Mouse (Mus musculus) cerebellum, adult 9-10 months (tissue): Measurements from ENCODE around the gene B3gnt2.

Experiments
- DNase-seq: peaks from one replicate; pipeline ENCODE4 v3.0.0; 2022

The B3gnt2 gene

DNA sequence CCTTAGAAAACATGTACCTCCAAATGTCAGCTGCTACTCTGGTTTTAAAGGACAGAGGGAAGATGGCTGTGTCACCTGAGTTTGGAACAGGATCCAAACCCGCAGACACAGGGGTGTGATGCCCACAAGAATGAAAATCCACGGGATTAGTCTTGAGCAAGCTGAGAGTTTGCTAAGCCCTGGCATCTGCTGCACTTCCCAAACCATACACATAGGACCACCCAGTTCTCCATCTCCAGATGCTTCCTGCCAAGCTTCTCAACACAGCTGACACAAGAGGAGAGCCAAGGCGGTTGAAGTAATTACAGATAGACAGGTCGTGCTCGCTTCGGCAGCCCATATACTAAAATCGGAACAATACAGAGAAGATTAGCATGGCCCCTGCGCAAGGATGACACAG, 7.8 kb upstream of the B3gnt2 start:
- no peak for DNase-seq

DNA sequence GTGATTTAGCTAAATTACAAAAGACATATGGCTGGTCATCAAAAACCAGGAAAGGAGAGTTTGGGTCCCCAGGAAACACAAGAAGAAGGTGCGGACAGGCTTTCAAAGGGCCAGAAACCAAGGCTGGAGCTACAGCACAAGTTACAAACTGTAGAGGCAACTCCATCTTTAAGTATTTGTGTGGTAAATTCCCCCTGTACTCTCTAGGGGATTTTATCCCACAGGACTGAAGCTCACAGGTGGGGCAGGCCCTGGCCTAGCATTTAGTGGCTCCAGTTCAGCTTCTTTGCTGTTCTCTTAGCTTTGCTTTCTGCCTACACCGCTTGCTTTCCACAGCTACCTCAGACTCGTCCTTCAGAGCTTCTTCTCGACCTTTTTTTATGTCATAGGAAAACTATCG, 6.9 kb upstream of the B3gnt2 start:
- DNase-seq = no peak

DNA sequence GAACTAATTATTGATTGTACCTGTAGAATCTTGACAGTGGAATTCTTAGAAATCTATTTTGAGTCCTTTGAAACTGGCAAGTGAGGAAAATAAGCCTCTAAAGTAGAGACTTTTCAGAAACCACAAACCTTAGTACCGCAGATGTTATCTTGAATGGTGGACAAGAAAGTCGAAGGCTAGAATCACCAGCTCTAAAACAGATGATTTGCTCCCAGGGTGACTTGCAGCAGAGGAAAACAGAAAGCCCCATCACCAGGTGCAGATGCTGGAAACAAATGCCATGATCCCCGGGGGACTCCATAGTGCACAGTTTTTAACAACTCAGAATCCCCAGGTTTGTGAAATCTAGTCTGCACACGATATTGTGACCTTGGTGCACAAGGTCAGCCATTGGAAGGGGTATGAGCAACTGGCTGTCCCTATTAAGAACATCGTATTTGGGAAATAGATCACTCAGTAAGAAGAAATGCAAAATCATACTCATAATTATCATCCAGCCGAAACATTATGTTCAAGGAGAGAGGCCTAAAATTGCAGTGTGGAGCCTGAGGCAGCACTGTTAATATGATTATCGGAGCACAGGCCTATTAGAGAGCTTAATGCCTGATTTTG, 5.0 kb upstream of the B3gnt2 start:
- DNase-seq = no peak

DNA sequence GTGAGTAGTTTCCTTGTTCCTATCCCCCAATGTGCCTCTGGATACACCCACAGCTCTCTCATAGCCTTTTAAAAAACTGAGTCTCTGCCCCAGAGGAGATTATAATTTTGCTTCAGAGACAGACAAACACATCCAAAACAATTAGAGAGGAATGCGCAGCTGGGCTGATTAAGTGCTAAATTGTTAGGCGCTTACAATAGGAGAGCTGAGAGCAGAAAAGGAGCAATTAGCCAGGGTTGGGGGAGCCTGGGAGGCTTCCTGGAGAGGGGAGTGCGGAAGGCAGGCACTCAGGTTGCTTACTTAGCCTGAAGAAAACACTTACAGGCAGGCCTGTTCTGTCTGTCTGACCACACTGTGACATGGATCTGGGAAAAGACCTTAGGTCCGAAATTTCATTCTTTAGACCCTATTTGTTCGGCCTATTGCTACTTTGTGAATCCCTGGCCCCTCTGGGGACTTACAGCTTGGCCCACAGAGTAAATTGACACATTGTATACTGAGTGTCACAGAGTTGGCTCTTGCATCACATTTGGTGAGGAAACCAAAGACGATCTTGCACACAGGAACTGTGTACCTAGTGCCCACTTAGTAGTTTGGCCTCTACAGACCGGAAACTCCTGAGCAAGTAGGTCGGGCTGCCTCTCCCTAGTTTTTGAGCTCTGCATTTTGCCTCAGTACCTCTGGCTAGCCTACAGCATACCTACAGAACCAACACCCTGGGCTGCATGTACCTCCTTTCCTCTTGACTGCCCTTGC, 3.7 kb upstream of the B3gnt2 start:
- DNase-seq = no peak

DNA sequence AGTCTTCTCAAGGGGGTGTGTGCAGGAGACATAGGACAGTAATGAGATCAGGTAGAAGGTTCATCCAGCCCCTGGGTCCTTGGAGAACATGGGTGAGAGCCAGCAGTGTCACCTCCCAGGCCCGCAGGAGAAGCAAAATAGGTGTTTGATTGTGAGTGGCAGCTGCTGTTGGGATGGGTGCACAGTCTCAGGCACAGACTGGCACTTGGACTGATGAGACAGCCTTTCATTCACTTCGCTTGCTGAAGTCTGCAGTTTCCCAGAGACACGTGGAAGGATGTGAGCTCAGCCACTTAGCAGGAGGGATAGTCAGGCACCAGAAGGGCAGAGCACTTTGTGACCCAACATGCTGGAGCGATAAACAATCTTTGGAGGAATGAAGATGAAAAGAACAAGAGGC, 2.8 kb upstream of the B3gnt2 start:
- DNase-seq = no peak

DNA sequence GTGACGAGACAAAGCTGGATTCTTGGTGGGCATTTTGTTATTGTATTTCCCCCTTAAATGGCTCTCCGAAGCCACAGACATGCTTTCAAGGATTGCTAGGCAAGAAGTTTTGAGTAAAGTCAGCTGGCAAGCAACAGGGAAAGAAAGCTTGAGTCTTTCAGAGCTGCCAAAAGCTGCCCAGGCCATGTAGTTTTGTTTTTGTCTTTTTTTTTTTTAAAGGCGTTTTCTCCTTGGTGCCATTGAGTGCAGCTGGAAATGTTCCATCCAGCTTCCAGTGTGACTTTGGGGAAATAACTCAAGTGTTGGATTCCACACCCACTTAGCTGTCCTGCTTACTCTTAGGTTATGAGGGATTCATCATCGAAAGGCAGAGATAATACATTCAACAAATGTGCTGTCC, 554 bp upstream of the B3gnt2 start:
- DNase-seq = no peak

DNA sequence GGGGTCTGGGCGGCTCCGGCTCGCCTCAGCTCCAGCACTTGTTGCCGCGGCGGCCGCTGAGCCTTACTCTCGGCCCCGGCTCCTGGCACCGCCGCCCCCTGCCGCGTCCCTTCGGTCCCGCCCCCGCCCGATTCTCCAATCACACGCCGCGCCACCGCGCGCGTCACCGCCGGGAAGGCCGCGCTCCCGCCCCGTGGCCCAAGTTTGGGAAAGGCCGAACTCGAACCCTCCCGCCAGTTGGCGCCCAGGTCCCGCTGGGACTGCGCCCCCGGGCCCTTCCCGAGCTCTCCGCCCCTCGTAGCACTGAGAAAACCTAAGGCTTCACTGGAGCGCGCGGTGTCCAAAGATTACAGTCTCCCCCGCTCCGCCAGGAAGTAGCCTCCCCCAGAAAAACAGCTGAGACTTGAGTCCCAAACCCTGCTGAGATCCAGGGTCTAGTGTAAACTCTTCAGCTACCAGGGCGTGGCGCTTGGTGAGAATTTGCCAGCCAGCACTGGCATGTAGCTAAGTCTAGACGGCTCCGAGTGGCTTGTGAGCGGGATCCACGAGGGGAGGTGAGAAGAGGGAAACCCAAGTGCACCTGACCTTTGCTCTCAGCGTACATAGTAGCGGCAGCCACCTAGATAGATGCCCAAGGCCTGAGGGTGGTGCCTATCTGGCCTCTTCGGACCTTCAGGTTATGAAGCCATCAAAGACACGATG, 977 bp downstream of the B3gnt2 start:
- no peak for DNase-seq

DNA sequence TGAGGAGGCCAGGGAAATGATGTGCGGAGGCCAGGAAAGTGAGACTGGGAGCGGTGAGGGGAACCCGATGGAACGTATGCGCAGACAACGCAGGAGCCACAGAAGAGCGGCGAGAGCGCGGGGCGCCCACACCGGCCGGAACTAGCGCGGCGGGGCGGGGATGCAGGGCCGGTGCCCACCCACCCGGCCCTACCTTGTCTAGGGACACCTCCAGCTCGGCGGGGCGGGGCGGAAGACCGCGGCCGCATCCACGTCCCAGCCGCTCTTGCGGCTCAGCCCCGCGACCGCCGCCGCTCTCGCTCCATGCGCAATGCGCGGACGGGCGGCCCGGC, 1.5 kb downstream of the B3gnt2 start:
- DNase-seq = no peak

DNA sequence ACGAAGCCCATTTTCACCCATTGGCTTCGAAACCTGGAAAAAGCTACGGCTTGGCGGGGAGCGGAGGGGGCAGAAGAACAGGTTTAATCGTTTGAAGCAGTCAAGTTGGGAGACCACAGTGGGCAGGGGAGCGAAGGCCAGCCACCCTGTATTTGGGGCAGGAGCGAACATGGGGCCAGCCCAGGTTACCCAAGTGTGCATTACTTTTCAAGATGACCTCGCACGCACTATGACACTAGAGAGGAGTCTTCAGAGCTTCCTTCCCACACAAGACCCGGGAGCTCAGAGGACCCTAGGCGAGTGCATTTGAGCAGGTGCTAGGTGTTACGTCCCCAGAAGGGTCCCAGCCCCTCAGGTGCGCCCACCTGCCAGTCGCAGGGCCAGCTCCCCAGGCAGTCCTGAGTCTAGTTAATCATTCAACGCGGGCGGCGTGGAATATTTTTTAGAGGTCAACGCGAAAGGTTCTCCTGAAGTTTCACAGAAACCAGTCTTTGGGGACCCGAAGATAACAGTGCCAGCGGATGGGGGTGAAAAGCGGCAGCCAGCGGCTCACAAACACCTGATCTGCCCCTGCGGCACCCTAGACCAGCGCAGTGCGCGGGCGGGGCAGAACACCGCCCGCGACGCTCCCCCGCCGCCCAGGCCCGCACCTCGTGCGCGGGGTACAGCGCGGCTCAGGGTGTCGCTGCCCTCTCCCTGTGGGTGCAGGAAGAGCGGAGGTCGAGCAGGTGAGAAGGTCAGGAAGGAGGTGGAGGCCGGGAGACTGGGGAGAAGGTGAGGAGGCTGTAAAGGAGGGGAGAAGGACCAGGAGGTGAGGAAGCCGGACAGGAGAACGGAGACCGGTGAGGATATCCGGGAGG, 2.1 kb downstream of the B3gnt2 start:
- no peak for DNase-seq

DNA sequence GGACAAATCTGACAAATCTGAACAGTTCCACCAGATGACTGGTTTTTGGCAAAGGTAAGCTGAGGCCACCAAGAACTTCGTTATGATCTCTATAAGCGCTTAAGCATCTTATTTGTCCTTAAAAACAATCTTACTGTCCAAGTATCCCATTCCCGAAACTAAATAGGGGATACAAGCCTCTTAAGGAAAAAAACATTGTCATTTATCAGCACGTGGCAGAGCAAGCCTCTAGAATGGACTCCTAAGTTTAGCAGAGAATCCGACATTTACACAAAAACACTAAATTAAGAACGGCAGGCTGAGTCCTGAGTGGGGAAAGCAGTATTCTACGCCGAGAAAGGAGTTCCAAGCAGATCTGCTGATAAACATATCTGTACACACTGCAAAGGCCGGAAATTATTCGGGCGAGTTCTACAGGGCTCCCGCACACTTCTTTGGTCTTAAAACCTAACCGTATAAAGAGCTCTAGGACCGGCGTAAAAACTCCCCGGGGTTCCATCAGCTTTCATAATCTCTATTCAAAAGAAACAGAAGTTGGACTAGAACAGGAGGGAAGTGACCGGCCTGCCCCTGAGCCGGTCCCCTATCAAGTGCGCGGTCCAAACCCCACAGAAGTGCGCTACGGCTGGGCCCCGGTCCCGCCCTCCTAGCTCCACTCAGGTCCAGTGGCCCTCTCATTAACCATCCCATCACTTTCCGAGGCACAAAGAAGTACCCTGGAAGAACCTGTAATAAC, 2.9 kb downstream of the B3gnt2 start:
- DNase-seq = no peak

DNA sequence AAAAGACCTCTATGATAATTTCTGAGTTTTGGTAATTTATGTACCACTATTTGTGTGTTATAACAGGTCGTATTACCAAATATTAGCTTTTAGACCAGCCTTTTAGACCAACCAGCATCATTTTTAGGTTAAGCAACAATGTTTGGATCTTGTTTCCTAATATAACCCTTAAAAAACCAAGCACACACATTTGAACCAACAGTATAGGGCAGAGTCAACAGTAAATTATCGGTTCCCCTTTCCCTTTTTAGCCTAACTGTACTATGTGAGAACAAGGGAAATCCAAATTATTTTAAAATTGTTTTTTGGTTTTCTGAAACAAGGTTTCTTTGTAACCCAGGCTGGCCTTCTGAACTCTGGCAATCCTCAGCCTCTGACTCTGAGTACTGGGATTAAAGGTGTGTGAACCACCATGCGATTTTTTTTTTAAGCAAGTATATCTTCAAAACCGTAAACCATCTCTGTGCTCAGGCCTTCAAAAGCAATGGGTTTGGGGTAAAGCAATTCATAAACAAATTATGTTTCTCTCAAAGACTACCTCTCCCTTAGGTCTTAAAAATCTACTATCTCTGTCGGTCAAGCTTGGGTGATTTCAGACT, 3.6 kb downstream of the B3gnt2 start:
- DNase-seq = no peak

DNA sequence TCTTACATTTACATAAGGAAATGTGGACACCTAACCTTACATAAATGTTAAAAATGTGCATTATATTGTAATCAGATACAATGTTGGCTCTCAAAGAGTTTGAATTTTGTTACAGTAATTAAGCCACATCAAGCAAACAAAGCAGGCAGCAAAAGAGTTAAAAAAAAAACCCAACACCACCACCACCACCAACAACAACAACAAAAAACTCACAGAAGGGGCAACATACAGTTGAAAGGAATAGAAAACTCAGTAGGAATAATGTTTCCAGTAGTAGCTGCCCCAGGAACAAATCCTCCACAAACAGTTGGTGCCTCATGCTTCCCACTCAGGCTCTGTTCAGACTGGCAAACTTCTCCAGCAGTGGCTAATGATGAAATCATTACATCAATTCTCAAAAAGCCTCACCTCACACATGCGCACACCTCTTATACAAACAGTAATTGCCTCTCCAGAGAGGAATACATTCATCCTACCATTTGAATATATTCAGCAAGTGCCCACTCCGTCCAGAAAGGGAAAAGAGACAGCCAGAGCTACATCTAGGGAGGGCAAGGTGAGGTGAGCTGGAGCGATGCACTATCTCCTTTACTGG, 4.3 kb downstream of the B3gnt2 start:
- DNase-seq = no peak

DNA sequence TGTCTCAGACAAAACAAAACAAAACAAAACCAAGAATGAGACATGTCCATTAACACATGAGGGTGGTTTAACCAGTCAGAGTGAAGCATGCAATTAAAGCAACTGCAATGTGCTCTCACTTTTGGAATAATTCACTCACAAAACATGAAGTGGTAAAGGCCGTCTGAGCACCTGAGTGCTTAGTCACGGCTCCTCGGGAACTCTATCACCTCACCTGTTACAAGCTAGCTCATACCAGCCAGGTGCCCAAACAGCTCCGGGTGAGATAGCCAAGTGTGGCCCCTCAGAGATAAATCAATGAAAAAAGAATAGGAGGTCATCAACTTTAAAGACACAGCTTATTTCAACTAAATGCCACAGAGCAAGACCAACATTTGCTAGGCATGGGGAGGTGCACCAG, 6.2 kb downstream of the B3gnt2 start:
- DNase-seq = no peak

DNA sequence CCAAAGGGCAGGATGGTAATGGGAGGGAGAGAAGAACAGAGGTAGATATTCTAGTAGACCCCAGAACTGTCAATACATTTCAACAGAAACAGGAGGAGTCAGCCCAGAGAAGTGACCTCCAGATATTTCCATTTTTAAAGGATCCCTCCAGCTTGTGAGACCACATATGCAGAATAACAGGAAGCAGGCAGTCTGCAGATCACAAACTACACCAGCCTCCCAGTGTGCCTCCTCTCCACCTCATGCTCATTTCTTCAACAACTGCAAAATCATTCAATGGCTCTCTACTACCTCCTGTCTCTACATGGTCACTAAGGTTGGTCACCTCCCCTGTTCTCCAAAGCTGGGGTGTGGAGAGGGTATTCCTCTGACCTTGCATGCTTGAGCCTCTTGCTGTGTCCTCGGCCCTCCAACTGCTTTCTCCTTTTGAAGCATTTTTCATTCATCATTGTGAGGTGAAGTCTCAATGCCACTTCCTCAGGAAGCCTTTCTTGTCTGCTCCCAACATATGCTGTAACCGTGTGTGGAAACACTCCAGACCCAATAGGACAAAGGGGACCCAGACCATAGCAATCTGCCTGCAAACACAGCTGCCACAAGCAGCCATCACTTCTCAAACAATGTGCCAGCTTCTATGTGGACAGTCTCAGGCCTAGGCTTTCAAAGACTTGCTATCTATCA, 7.1 kb downstream of the B3gnt2 start:
- DNase-seq = no peak

DNA sequence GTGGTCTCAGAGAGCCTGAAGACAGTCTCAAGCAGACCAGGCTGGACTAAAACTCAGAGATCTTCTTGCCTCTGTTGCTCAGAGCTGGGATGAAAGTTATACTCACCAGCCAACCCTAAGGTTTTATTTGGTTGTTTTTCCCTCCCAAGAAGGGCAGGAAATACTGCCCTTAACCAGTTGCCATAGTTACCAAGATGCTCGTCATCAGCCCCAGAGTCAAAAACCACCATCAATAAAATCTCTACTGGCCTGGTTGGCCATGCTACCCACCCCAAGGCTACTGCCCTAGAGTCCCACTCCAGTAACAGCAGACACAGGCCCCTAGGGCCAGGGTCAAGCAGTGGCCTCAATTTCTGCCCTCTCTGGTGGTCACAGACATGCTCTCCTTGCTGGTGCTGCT, 8.3 kb downstream of the B3gnt2 start:
- DNase-seq = no peak

DNA sequence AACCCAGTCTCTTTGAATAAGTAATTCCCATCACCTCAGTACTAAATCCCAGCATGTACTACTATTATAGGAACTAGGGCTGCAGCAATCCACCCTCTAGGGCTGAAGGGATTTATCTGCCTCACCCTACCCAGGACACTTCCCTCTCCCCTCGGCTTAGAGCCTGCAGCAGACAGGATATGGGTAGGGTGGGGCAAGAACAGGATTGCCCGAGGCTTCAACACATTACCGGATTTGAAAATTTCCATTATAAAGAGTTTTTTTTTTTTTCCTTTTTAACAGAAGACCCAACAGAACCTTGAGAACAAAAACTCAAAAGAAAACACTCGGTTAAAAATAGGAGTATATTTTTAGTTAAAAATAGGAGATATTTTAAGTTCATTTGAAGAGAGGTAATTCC, 9.3 kb downstream of the B3gnt2 start:
- DNase-seq = no peak

DNA sequence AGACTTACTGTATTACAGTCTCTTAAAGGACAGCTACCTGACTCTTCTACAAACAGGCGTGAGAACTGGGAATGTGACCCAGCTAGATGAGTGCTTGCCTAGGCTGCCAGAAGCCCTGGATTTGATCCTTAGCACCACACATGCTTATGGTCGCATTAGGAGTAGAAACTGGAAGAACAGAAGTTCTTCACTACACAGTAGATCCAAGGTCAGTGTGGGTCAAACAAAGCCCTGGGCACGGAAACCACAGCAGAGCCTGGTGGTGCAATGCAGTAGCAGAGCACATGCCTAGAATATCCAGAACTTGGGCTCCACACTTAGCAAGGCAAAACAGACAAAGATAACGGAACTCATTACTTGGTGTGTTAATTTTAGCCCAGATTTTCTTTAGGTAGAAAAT, 10.7 kb downstream of the B3gnt2 start:
- DNase-seq = no peak

DNA sequence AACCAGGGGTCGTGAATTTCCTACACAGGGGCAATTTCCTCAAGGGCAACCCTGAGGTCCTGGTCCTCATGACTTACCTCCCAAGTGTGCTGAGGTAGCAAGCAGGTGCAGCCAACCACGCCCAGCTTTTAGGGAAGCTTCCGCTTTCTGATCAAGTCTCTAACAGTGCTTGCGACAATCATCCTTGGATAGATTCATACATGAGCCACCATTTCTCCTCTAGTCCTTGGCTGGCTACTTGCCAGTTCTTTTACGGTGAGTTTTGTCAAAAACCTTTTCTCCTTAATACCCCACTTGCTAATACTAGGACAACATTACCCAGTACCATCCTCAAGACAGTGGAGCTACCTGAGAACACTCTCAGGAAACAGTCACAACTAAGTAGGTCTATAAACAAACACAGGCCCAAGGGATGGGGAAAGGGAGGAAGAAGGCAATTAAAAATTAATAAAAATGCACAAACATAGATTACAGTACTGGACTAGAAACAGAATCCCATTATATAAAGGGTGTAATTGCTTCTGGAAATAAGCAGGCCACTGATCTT, 12.0 kb downstream of the B3gnt2 start:
- DNase-seq = no peak

DNA sequence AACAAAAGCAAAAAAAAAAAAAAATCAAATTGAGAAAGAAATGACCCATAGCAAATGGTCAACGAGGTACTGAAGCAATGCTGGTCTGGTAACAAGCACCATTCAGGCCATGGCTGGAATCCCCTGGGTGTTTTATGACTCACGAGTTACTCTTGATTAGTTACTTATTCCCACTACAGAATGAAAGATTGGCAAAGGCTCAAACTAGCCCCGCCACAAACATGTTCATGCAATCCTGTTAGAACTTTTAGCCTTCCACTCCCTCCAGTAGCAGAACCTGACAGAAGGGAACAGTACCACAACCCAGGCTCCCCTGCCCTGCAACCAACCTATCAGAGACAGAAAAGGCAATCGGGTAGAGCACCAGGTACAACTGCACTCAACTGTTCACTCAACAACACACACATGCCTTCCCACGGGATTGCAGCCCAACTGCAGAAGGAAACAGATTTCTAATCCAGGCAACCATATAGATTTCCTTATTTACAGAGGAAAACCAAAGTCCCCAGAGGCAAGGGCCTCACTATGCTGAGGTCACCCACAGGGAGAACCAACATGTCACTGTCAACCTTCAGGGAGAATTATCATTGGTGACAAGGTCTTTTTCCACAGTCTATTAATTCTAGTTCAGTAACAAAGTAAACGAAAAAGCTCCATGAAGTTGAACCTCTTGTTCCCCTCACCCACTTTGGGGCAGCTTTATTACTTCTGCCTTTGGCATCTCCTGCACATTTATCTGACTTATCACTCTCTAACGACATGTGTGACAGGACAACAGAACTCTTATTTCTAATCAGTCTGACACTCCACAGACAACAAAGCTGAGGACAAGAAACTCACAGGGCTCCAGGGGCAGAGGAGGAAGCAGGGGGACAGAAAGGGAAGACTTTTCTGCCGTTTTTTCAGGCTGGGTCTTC, 12.8 kb downstream of the B3gnt2 start:
- DNase-seq = no peak
